Mouse (Mus musculus): ENCODE measurements at regions not wholly inside any gene's neighbourhood (a gene's known extent, or its start where the extent isn't known, plus 50 kb on each side); places are given as distances from the start of the nearest gene placed in this dataset.
"Not testable (repeated sequence)": the region's sequence is repeated elsewhere in the genome, so short reads cannot be mapped to it uniquely, and the experiment has no call there.

GRCm38 (mm10) chr4:89527326-89527725 lies 151.9 kb upstream of the Dmrta1 start:
- H3K4me3 ChIP-seq (replicated peaks; ENCODE audit: low read length): no peak overlapping the region
- DNase-seq (ENCODE audit: low spot score) (no peak), ATAC-seq (ENCODE audit: low FRiP score) (no peak)
- H3K4me2 ChIP-seq (replicated peaks): no peak overlapping the region
- no peak overlapping the region for H3K9ac ChIP-seq
- H3K36me3 ChIP-seq (replicated peaks; ENCODE audit: control insufficient read depth, insufficient read depth): no peaks in the 10 kb centered on the region
- H3K4me1 ChIP-seq (replicated peaks; ENCODE audit: control insufficient read depth, insufficient read depth, low read length): peaks cover 3% of the 10 kb centered on the region; the same call in 1 of the 2 replicates
- no peak overlapping the region for H3K27ac ChIP-seq
- H3K27me3 ChIP-seq (ENCODE audit: control insufficient read depth, insufficient read depth, low read length): peaks cover 29% of the 10 kb centered on the region
- WGBS: 72% methylated on average over 7 of the region's 7 CpGs
- H3K9me3 ChIP-seq (ENCODE audit: control insufficient read depth, low read length): no peaks in the 10 kb centered on the region

- not testable (repeated sequence) for H3K9ac ChIP-seq; H3K27ac ChIP-seq; H3K9me3 ChIP-seq (ENCODE audit: control insufficient read depth, low read length); H3K4me2 ChIP-seq (replicated peaks); H3K36me3 ChIP-seq (replicated peaks; ENCODE audit: control insufficient read depth, insufficient read depth); ATAC-seq (ENCODE audit: low FRiP score); H3K4me3 ChIP-seq (replicated peaks; ENCODE audit: low read length); H3K4me1 ChIP-seq (replicated peaks; ENCODE audit: control insufficient read depth, insufficient read depth, low read length); DNase-seq (ENCODE audit: low spot score)
- WGBS: 63% methylated on average over 4 of the region's 4 CpGs
- peaks cover 34% of the 10 kb centered on the region for H3K27me3 ChIP-seq (ENCODE audit: control insufficient read depth, insufficient read depth, low read length)
These were observed 153.7 kb upstream of the Dmrta1 start for GRCm38 (mm10) chr4:89525525-89525924.

GRCm38 (mm10) chr4:89524260-89525200 lies 154.7 kb upstream of the Dmrta1 start:
- no peaks in the 10 kb centered on the region for H3K36me3 ChIP-seq (replicated peaks; ENCODE audit: control insufficient read depth, insufficient read depth)
- H3K4me3 ChIP-seq (replicated peaks; ENCODE audit: low read length): peak overlapping the region; percentile 40
- DNase-seq (ENCODE audit: low spot score) (peak; percentile 86), ATAC-seq (ENCODE audit: low FRiP score) (peak; percentile 80)
- H3K27me3 ChIP-seq (ENCODE audit: control insufficient read depth, insufficient read depth, low read length): peaks cover 34% of the 10 kb centered on the region
- peaks cover 3% of the 10 kb centered on the region; the same call in 1 of the 2 replicates for H3K4me1 ChIP-seq (replicated peaks; ENCODE audit: control insufficient read depth, insufficient read depth, low read length)
- peak overlapping the region; percentile 72 for H3K4me2 ChIP-seq (replicated peaks)
- 1% methylated on average over 40 of the region's 40 CpGs for WGBS
- no peaks in the 10 kb centered on the region for H3K9me3 ChIP-seq (ENCODE audit: control insufficient read depth, low read length)
- no peak overlapping the region for H3K27ac ChIP-seq
- peak overlapping the region; percentile 44 for H3K9ac ChIP-seq

GRCm38 (mm10) chr4:89523423-89524259 lies 155.6 kb upstream of the Dmrta1 start:
- Histone ChIP-seq H3K36me3 (replicated peaks; ENCODE audit: control insufficient read depth, insufficient read depth) (no peaks in the 10 kb centered on the region), H3K4me2 (replicated peaks) (peak overlapping the region; percentile 72), H3K9me3 (ENCODE audit: control insufficient read depth, low read length) (no peaks in the 10 kb centered on the region), H3K27ac (no peak overlapping the region), H3K27me3 (ENCODE audit: control insufficient read depth, insufficient read depth, low read length) (peaks cover 34% of the 10 kb centered on the region), H3K9ac (peak overlapping the region; percentile 44; the same call in 1 of the 2 replicates), H3K4me3 (replicated peaks; ENCODE audit: low read length) (peak overlapping the region; percentile 40), H3K4me1 (replicated peaks; ENCODE audit: control insufficient read depth, insufficient read depth, low read length) (peaks cover 3% of the 10 kb centered on the region; the same call in 1 of the 2 replicates)
- DNase-seq (ENCODE audit: low spot score): no peak
- whole genome bisulfite sequencing: 13% methylated on average over 10 of the region's 10 CpGs
- ATAC-seq (ENCODE audit: low FRiP score): no peak; the same call in 1 of the 2 replicates

- no peak overlapping the region for H3K27ac ChIP-seq
- DNase-seq (ENCODE audit: low spot score): no peak
- ATAC-seq (ENCODE audit: low FRiP score): no peak
- no peak overlapping the region for H3K4me2 ChIP-seq (replicated peaks)
- no peak overlapping the region for H3K9ac ChIP-seq
- H3K4me3 ChIP-seq (replicated peaks; ENCODE audit: low read length): no peak overlapping the region
- no peaks in the 10 kb centered on the region for H3K9me3 ChIP-seq (ENCODE audit: control insufficient read depth, low read length)
- 87% methylated on average over 3 of the region's 3 CpGs for WGBS
- no peaks in the 10 kb centered on the region for H3K4me1 ChIP-seq (replicated peaks; ENCODE audit: control insufficient read depth, insufficient read depth, low read length)
- no peaks in the 10 kb centered on the region for H3K36me3 ChIP-seq (replicated peaks; ENCODE audit: control insufficient read depth, insufficient read depth)
- H3K27me3 ChIP-seq (ENCODE audit: control insufficient read depth, insufficient read depth, low read length): peaks cover 10% of the 10 kb centered on the region
These were observed 161.2 kb upstream of the Dmrta1 start for GRCm38 (mm10) chr4:89518027-89518426.

GRCm38 (mm10) chr4:89515823-89516411 lies 163.3 kb upstream of the Dmrta1 start:
- Histone ChIP-seq H3K4me3 (replicated peaks; ENCODE audit: low read length) (no peak overlapping the region), H3K27me3 (ENCODE audit: control insufficient read depth, insufficient read depth, low read length) (no peaks in the 10 kb centered on the region), H3K9ac (no peak overlapping the region), H3K9me3 (ENCODE audit: control insufficient read depth, low read length) (no peaks in the 10 kb centered on the region), H3K27ac (no peak overlapping the region), H3K36me3 (replicated peaks; ENCODE audit: control insufficient read depth, insufficient read depth) (no peaks in the 10 kb centered on the region), H3K4me1 (replicated peaks; ENCODE audit: control insufficient read depth, insufficient read depth, low read length) (no peaks in the 10 kb centered on the region), H3K4me2 (replicated peaks) (no peak overlapping the region)
- DNase-seq (ENCODE audit: low spot score): no peak
- WGBS: 50% methylated on average over 7 of the region's 7 CpGs
- ATAC-seq (ENCODE audit: low FRiP score): no peak

- DNase-seq (ENCODE audit: low spot score) (no peak), ATAC-seq (ENCODE audit: low FRiP score) (no peak)
- no peak overlapping the region for H3K4me2 ChIP-seq (replicated peaks)
- no peak overlapping the region for H3K27ac ChIP-seq
- H3K27me3 ChIP-seq (ENCODE audit: control insufficient read depth, insufficient read depth, low read length): no peaks in the 10 kb centered on the region
- H3K9me3 ChIP-seq (ENCODE audit: control insufficient read depth, low read length): no peaks in the 10 kb centered on the region
- no peaks in the 10 kb centered on the region for H3K4me1 ChIP-seq (replicated peaks; ENCODE audit: control insufficient read depth, insufficient read depth, low read length)
- no peak overlapping the region for H3K9ac ChIP-seq
- WGBS: 91% methylated on average over 7 of the region's 7 CpGs
- no peak overlapping the region for H3K4me3 ChIP-seq (replicated peaks; ENCODE audit: low read length)
- no peaks in the 10 kb centered on the region for H3K36me3 ChIP-seq (replicated peaks; ENCODE audit: control insufficient read depth, insufficient read depth)
These were observed 164.3 kb upstream of the Dmrta1 start for GRCm38 (mm10) chr4:89514981-89515380.

- H3K27me3 ChIP-seq (ENCODE audit: control insufficient read depth, insufficient read depth, low read length): no peaks in the 10 kb centered on the region
- H3K9me3 ChIP-seq (ENCODE audit: control insufficient read depth, low read length): no peaks in the 10 kb centered on the region
- no peak overlapping the region for H3K27ac ChIP-seq
- no peak overlapping the region for H3K4me3 ChIP-seq (replicated peaks; ENCODE audit: low read length)
- no peaks in the 10 kb centered on the region for H3K36me3 ChIP-seq (replicated peaks; ENCODE audit: control insufficient read depth, insufficient read depth)
- no peak for ATAC-seq (ENCODE audit: low FRiP score)
- 87% methylated on average over 5 of the region's 5 CpGs for WGBS
- H3K4me1 ChIP-seq (replicated peaks; ENCODE audit: control insufficient read depth, insufficient read depth, low read length): 0 out of 2 replicates have a peak, but pooled peaks cover 7% of the 10 kb centered on the region
- H3K4me2 ChIP-seq (replicated peaks): no peak overlapping the region
- H3K9ac ChIP-seq: no peak overlapping the region
- DNase-seq (ENCODE audit: low spot score): no peak
These were observed 168.6 kb upstream of the Dmrta1 start for GRCm38 (mm10) chr4:89510593-89510992.
